7 mouse cellular contexts compared by ENCODE assay signal in genomic region chr19:43674316-43674689, GRCm38 (mm10). TPM values are rescaled to one million over a fixed set of nuclear protein-coding genes. Genes with fewer than 3 reads are reported as not detected.
DNase-seq lines count a peak whose midpoint lies in the region; ATAC-seq and TF ChIP-seq lines count a peak whose summit lies in the region.

No protein-coding gene starts in this region.

- TF ChIP-seq CTCF in MEL (IDR thresholded peaks at IDR 0.05 in 2 of 3, conservative IDR thresholded peaks at IDR 0.05 in 1 of 3; ENCODE audit: control insufficient read depth in 1 of 3, insufficient read depth in 1 of 3, low read depth in 2 of 3, low read length in 3 of 3, poor library complexity in 1 of 3, severe bottlenecking in 1 of 3), result no peak
- TF ChIP-seq CTCF in olfactory bulb, adult 2 months (IDR thresholded peaks at IDR 0.05; ENCODE audit: insufficient read depth, low read depth, low read length), result no peak

- H3K4me3 ChIP-seq in MEL (ENCODE audit: control insufficient read depth in 1 of 2, insufficient read depth in 1 of 2, low read depth in 2 of 2, low read length in 2 of 2), result peak overlapping the region; percentile 83 to 96
- H3K4me3 ChIP-seq in embryonic facial prominence, embryonic 11.5 days (ENCODE audit: low read depth, low read length), result peak overlapping the region; percentile 85
- peak overlapping the region; percentile 97 for H3K4me3 ChIP-seq in limb, embryonic 10.5 days
- peak overlapping the region; percentile 63 for H3K4me3 ChIP-seq in olfactory bulb, adult 2 months (ENCODE audit: insufficient read depth, low read depth, low read length)

- H3K9me3 ChIP-seq in MEL (replicated peaks; ENCODE audit: insufficient read depth, low read length), result no peaks in the 10 kb centered on the region
- no peaks in the 10 kb centered on the region for H3K9me3 ChIP-seq in embryonic facial prominence, embryonic 11.5 days (replicated peaks; ENCODE audit: control insufficient read depth, low read length)
- no peaks in the 10 kb centered on the region for H3K9me3 ChIP-seq in limb, embryonic 10.5 days (replicated peaks)

- DNase-seq in left cerebral cortex, adult 11 months (ENCODE audit: low spot score), result peak; percentile 41
- DNase-seq in left cerebral cortex, postnatal 4 days, result no peak
- peak; percentile 73 for DNase-seq in MEL (ENCODE audit: low read depth, low spot score)
- peak; percentile 32 for DNase-seq in embryonic facial prominence, embryonic 11.5 days (ENCODE audit: low spot score)
- DNase-seq in limb, embryonic 10.5 days (ENCODE audit: low spot score), result no peak
- no peak for DNase-seq in layer of hippocampus, postnatal 36 days

- ATAC-seq in embryonic facial prominence, embryonic 11.5 days (replicated peaks; ENCODE audit: insufficient number of reproducible peaks, low FRiP score, low TSS enrichment, low read depth), result peak; percentile 4

- H3K79me2 ChIP-seq in MEL (ENCODE audit: control insufficient read depth, insufficient read depth, low read length, poor library complexity), result peaks cover 47% of the 10 kb centered on the region

- no peak for TF ChIP-seq EP300 in MEL (IDR thresholded peaks at IDR 0.05; ENCODE audit: low read depth in 1 of 2, low read length in 2 of 2)

- intact Hi-C loops in left cerebral cortex, postnatal 4 days (cut with DNase I), result no loop called here

- no peaks in the 10 kb centered on the region for H3K27me3 ChIP-seq in MEL (ENCODE audit: control insufficient read depth in 1 of 2, insufficient read depth in 2 of 2, low read length in 2 of 2)
- H3K27me3 ChIP-seq in embryonic facial prominence, embryonic 11.5 days (ENCODE audit: control insufficient read depth, insufficient read depth, low read length), result no peaks in the 10 kb centered on the region
- H3K27me3 ChIP-seq in limb, embryonic 10.5 days (ENCODE audit: low read depth, poor library complexity, severe bottlenecking), result peaks cover 13% of the 10 kb centered on the region

- H3K9ac ChIP-seq in MEL (ENCODE audit: control insufficient read depth, low read depth, low read length, poor library complexity, severe bottlenecking), result peak overlapping the region; percentile 90
- peak overlapping the region; percentile 90 for H3K9ac ChIP-seq in embryonic facial prominence, embryonic 11.5 days (replicated peaks; ENCODE audit: low read length)

- 0% methylated on average over 29 of the region's 29 CpGs for WGBS in embryonic facial prominence, embryonic 11.5 days
- under 1% methylated on average over 29 of the region's 29 CpGs for WGBS in limb, embryonic 10.5 days
- under 1% methylated on average over 27 of the region's 29 CpGs for WGBS in olfactory bulb, adult 2 months

- TF ChIP-seq RAD21 in MEL (IDR thresholded peaks at IDR 0.05; ENCODE audit: low read depth, low read length), result no peak

- H3K4me2 ChIP-seq in embryonic facial prominence, embryonic 11.5 days (ENCODE audit: low read depth, low read length), result peak overlapping the region; percentile 87

- H3K27ac ChIP-seq in MEL (ENCODE audit: control insufficient read depth, low read depth, low read length), result peak overlapping the region; percentile 61
- H3K27ac ChIP-seq in embryonic facial prominence, embryonic 11.5 days (replicated peaks; ENCODE audit: low read depth, low read length), result peak overlapping the region; percentile 31; the same call in 1 of the 2 replicates
- peak overlapping the region; percentile 96 for H3K27ac ChIP-seq in limb, embryonic 10.5 days
- H3K27ac ChIP-seq in olfactory bulb, adult 2 months (ENCODE audit: insufficient read depth, low read depth, low read length), result no peak overlapping the region

- TF ChIP-seq POLR2A in MEL (IDR thresholded peaks at IDR 0.05; ENCODE audit: control insufficient read depth in 1 of 2, insufficient read depth in 1 of 2, low read depth in 1 of 2, low read length in 2 of 2, poor library complexity in 1 of 2), result no peak
- no peak for TF ChIP-seq POLR2A in olfactory bulb, adult 2 months (IDR thresholded peaks at IDR 0.05; ENCODE audit: insufficient read depth, low read depth, low read length)

- H3K4me1 ChIP-seq in MEL (ENCODE audit: control insufficient read depth in 1 of 2, insufficient read depth in 2 of 2, low read length in 2 of 2), result peaks cover 12 to 32% of the 10 kb centered on the region in 2 experiments
- H3K4me1 ChIP-seq in embryonic facial prominence, embryonic 11.5 days (ENCODE audit: control insufficient read depth, insufficient read depth, low read length), result no peaks in the 10 kb centered on the region; the same call in 1 of the 2 replicates
- peaks cover 31% of the 10 kb centered on the region for H3K4me1 ChIP-seq in limb, embryonic 10.5 days
- H3K4me1 ChIP-seq in olfactory bulb, adult 2 months (ENCODE audit: control insufficient read depth, insufficient read depth, low read length), result peaks cover 8% of the 10 kb centered on the region; the same call in 1 of the 2 replicates

- H3K36me3 ChIP-seq in MEL (ENCODE audit: control insufficient read depth in 1 of 2, insufficient read depth in 2 of 2, low read length in 2 of 2), result peaks cover 0 to 35% of the 10 kb centered on the region in 2 experiments; a peak in 2 of 4 replicates
- H3K36me3 ChIP-seq in embryonic facial prominence, embryonic 11.5 days (replicated peaks; ENCODE audit: control insufficient read depth, insufficient read depth, low read depth, low read length), result no peaks in the 10 kb centered on the region
- no peaks in the 10 kb centered on the region for H3K36me3 ChIP-seq in limb, embryonic 10.5 days

TF ChIP-seq in MEL, 35 proteins besides CTCF, POLR2A, EP300 and RAD21:
- no peak for TF ChIP-seq USF1 (IDR thresholded peaks at IDR 0.05; ENCODE audit: low read depth, low read length)
- peak; percentile 67 for TF ChIP-seq MAX (IDR thresholded peaks at IDR 0.05; ENCODE audit: low read length)
- TF ChIP-seq MXI1 (IDR thresholded peaks at IDR 0.05; ENCODE audit: low read depth, low read length), result peak; percentile 40; the same call in 1 of the 2 replicates
- TF ChIP-seq TCF12 (IDR thresholded peaks at IDR 0.05; ENCODE audit: low read depth, low read length), result no peak
- no peak for TF ChIP-seq MEF2A (IDR thresholded peaks at IDR 0.05; ENCODE audit: extremely low read depth, insufficient replicate concordance, low read depth, low read length, poor library complexity, severe bottlenecking)
- TF ChIP-seq ZMIZ1 (IDR thresholded peaks at IDR 0.05; ENCODE audit: low read depth, low read length), result no peak
- 0 out of 2 replicates have a peak, but pooled peaks have one; percentile 4 for TF ChIP-seq ETS1 (IDR thresholded peaks at IDR 0.05; ENCODE audit: low read depth, low read length)
- 0 out of 2 replicates have a peak, but pooled peaks have one; percentile 58 for TF ChIP-seq MYC (IDR thresholded peaks at IDR 0.05; ENCODE audit: low read depth, low read length)
- TF ChIP-seq USF2 (IDR thresholded peaks at IDR 0.05; ENCODE audit: borderline replicate concordance in 1 of 2, insufficient read depth in 1 of 2, low read depth in 1 of 2, low read length in 2 of 2), result no peak

RNA-seq across cellular contexts. Expression of gene Slc25a28, which starts 0.4 kb away (rescaled TPM):
- total RNA-seq in left cerebral cortex, postnatal 4 days (2021), result 10 to 100 TPM; 48.8 to 50.7 TPM
- total RNA-seq in MEL (2012; rRNA removed), result 57.9 and 58.2 TPM in 2 replicates
- 100 to 1,000 TPM in 1 of 2 experiments, not detected in 1; 110 TPM for polyA plus RNA-seq in MEL (2012; ENCODE audit: insufficient read depth in 1 of 2, insufficient read length in 2 of 2, low read depth in 1 of 2, low replicate concordance in 2 of 2, missing spikeins in 1 of 2)
- polyA plus RNA-seq in embryonic facial prominence, embryonic 11.5 days (2014; fragmentation: Nextera tagmentation; extraction: Ambion mirVana), result 9.2 and 9.7 TPM in 2 replicates
- 10.8 and 12.7 TPM in 2 replicates for polyA plus RNA-seq in limb, embryonic 10.5 days (2016; fragmentation: Nextera tagmentation; extraction: Ambion mirVana)
- 123 TPM in 1 of 2 replicates, not detected in the other for polyA plus RNA-seq in olfactory bulb, adult 2 months (2012; ENCODE audit: insufficient read depth, insufficient read length, low replicate concordance, missing spikeins)
- 10 to 100 TPM; 43.3 to 43.6 TPM for total RNA-seq in layer of hippocampus, postnatal 36 days (2021)

RNA-seq across cellular contexts. Expression of gene Entpd7, which starts 15.2 kb away (rescaled TPM):
- 10 to 100 TPM; 26.2 to 26.3 TPM for total RNA-seq in left cerebral cortex, postnatal 4 days (2021)
- 7.7 and 8.0 TPM in 2 replicates for total RNA-seq in MEL (2012; rRNA removed)
- 1 to 10 TPM in 1 of 2 experiments, not detected in 1; 4.2 TPM for polyA plus RNA-seq in MEL (2012; ENCODE audit: insufficient read depth in 1 of 2, insufficient read length in 2 of 2, low read depth in 1 of 2, low replicate concordance in 2 of 2, missing spikeins in 1 of 2)
- 9.6 and 11.4 TPM in 2 replicates for polyA plus RNA-seq in embryonic facial prominence, embryonic 11.5 days (2014; fragmentation: Nextera tagmentation; extraction: Ambion mirVana)
- 9.4 and 12.7 TPM in 2 replicates for polyA plus RNA-seq in limb, embryonic 10.5 days (2016; fragmentation: Nextera tagmentation; extraction: Ambion mirVana)
- not detected in 2 replicates for polyA plus RNA-seq in olfactory bulb, adult 2 months (2012; ENCODE audit: insufficient read depth, insufficient read length, low replicate concordance, missing spikeins)
- 10 to 100 TPM; 20.1 to 21.6 TPM for total RNA-seq in layer of hippocampus, postnatal 36 days (2021)

Comparison
In these comparisons a context has a peak if more than half of its experiments do, and no peak if none do; other contexts are left out.
1. DNase-seq: peak in left cerebral cortex, adult 11 months (single experiment), MEL (single experiment) and embryonic facial prominence, embryonic 11.5 days (single experiment); none in left cerebral cortex, postnatal 4 days (single experiment), limb, embryonic 10.5 days (single experiment) and layer of hippocampus, postnatal 36 days (0 of 2).
2. Peak in every context shown above with its lines, with median percentiles within 50 percentile points of each other: H3K4me3 ChIP-seq.